Mouse (Mus musculus) G1E (cell line): Measurements from ENCODE around the gene Dek.

Experiments
- CTCF ChIP-seq: IDR thresholded peaks from 2 replicates; pipeline ENCODE4 v1.5.1; 2012; ENCODE audit warnings: low read depth, low read length, inconsistent platforms, mixed read lengths
- GATA1 ChIP-seq: IDR thresholded peaks from 2 replicates; pipeline ENCODE4 v1.6.1; 2012; ENCODE audit warnings: borderline replicate concordance, low read length, inconsistent platforms, mixed read lengths

DNA sequence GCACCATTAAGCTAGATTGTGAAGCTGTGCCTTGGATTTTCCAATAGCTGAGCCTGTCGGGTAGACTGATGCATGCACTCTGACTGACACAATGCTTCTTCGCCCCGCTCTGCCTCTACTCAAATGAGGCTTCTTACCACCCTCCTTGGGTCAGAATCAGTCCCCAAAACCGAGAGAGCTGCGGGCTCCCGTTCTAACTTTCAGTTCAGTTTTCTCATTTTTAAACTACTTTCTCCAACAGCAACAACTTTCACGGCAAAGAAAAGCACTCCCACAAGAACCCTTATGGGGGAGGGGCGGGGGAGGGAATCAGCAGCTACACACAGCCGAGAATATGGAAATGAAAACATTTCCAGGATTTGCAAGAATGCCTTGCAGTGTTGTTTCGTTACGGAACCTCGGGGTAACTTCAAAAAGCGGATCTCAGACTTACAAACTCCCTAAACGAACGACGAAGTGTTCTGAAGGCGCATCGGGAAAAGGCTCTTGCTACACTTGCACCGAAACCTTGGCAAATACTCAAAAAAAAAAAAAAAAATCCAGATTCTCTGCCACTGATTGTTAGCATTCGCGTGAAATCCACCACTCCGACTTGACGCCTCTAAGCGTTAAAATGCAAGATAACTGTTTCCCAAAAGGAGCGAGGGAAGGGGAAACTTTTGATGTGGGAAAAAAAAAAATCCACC is 1.0 kb downstream of the Dek start:
- no peak for TF ChIP-seq CTCF
- TF ChIP-seq GATA1: no peak
